In genomic region chr7:133123999-133124700, GRCm38 (mm10) we compare ENCODE assay signal across 8 mouse cellular contexts. TPM values are rescaled to one million over a fixed set of nuclear protein-coding genes. Genes with fewer than 3 reads are reported as not detected.
DNase-seq lines count a peak whose midpoint lies in the region; ATAC-seq and TF ChIP-seq lines count a peak whose summit lies in the region.

Gene Ctbp2 (minus strand): TSS chr7:133124354.

- H3K4me3 ChIP-seq in intestine, postnatal 0 days (ENCODE audit: low read depth, low read length) = peak within 1 kb of the TSS; percentile 91

- peak within 1 kb of the TSS; percentile 92 for H3K4me2 ChIP-seq in intestine, postnatal 0 days (replicated peaks; ENCODE audit: low read depth)

- WGBS in intestine, postnatal 0 days = under 1% methylated on average over 59 of the region's 59 CpGs

- peaks cover 9% of the 10 kb centered on the region; the same call in 1 of the 2 replicates for H3K4me1 ChIP-seq in intestine, postnatal 0 days (replicated peaks; ENCODE audit: control insufficient read depth, insufficient read depth, low read length)

- peak; percentile 83 for TF ChIP-seq CTCF in intestine, postnatal 0 days (IDR thresholded peaks at IDR 0.05; ENCODE audit: low read depth)

- no peaks in the 10 kb centered on the region for H3K9me3 ChIP-seq in intestine, postnatal 0 days (ENCODE audit: control insufficient read depth)

- DNase-seq in adrenal gland, postnatal 25 days = peak; percentile 87
- peak; percentile 87 for DNase-seq in embryo, embryonic 9.5 days (ENCODE audit: extremely low spot score)
- peak; percentile 79 for DNase-seq in left cerebral cortex, postnatal 4 days
- DNase-seq in mesoderm, embryonic 11.5 days (ENCODE audit: low read depth, low spot score) = peak; percentile 86
- peak; percentile 70 for DNase-seq in right cerebral cortex, postnatal 25 days

- H3K36me3 ChIP-seq in intestine, postnatal 0 days (ENCODE audit: control insufficient read depth, insufficient read depth) = no peaks in the 10 kb centered on the region

- no peaks in the 10 kb centered on the region for H3K27me3 ChIP-seq in intestine, postnatal 0 days (replicated peaks; ENCODE audit: control insufficient read depth, insufficient read depth, low read length)

- H3K27ac ChIP-seq in intestine, postnatal 0 days (ENCODE audit: low read depth, low read length) = peak within 1 kb of the TSS; percentile 99

- peak; percentile 74 for ATAC-seq in granulocyte monocyte progenitor cell, adult 5-6 weeks (replicated peaks; ENCODE audit: poor library complexity, severe bottlenecking)
- ATAC-seq in intestine, postnatal 0 days = peak; percentile 93
- no peak for ATAC-seq in erythroid progenitor cell, adult 5-6 weeks (replicated peaks; ENCODE audit: low FRiP score, poor library complexity, severe bottlenecking)

- peak within 1 kb of the TSS; percentile 94 for H3K9ac ChIP-seq in intestine, postnatal 0 days (ENCODE audit: low read depth, low read length)

- intact Hi-C loops in left cerebral cortex, postnatal 4 days (cut with DNase I) = no loop called here

RNA-seq across cellular contexts. Expression of gene Ctbp2, which starts in this region (rescaled TPM):
- 69.9 and 80.6 TPM in 2 replicates for total RNA-seq in adrenal gland, postnatal 25 days (2021)
- total RNA-seq in granulocyte monocyte progenitor cell, adult 5-6 weeks (2014; fragmentation: Nextera tagmentation) = 55.5 and 58.1 TPM in 2 replicates
- 40.8 and 40.9 TPM in 2 replicates for total RNA-seq in granulocyte monocyte progenitor cell, adult 5-6 weeks (2017)
- 42.2 and 42.6 TPM in 2 replicates for polyA plus RNA-seq in intestine, postnatal 0 days (2015; fragmentation: Nextera tagmentation; extraction: Ambion mirVana)
- total RNA-seq in left cerebral cortex, postnatal 4 days (2021) = 10 to 100 TPM; 41.0 to 48.8 TPM
- 2.9 and 3.8 TPM in 2 replicates for total RNA-seq in erythroid progenitor cell, adult 5-6 weeks (2015; ENCODE audit: low replicate concordance)
- total RNA-seq in erythroid progenitor cell, adult 5-6 weeks (2017; ENCODE audit: low replicate concordance) = 3.5 and 8.5 TPM in 2 replicates
